Mouse (Mus musculus) E14TG2a.4 (cell line): ENCODE measurements around the gene Slc22a23.

Experiments used
- H3K27me3 ChIP-seq: 2 replicates; pipeline ENCODE4 v1.6.1; 2014; ENCODE audit warnings: low read length, control low read depth; ENCODE audit not compliant: insufficient read depth
- H3K36me3 ChIP-seq: 2 replicates; pipeline ENCODE4 v1.6.1; 2014; ENCODE audit warnings: low read length, control low read depth; ENCODE audit not compliant: insufficient read depth
- H3K4me1 ChIP-seq: replicated peaks from 2 replicates; pipeline ENCODE4 v1.6.1; 2014; ENCODE audit warnings: low read depth, low read length, control low read depth
- H3K4me3 ChIP-seq: replicated peaks from 2 replicates; pipeline ENCODE4 v1.5.1; 2014; ENCODE audit warnings: mild to moderate bottlenecking, low read length
- H3K9me3 ChIP-seq: 2 replicates; pipeline ENCODE4 v1.6.1; 2014; ENCODE audit warnings: low read length, control low read depth
- CTCF ChIP-seq: conservative IDR thresholded peaks from 2 replicates; pipeline ENCODE4 v1.5.1; 2014; ENCODE audit warnings: low read length
- NANOG ChIP-seq: IDR thresholded peaks from 2 replicates; pipeline ENCODE4 v1.6.1; 2014; ENCODE audit warnings: borderline replicate concordance, low read length, mixed read lengths
- POU5F1 ChIP-seq: IDR thresholded peaks from 2 replicates; pipeline ENCODE4 v1.6.1; 2014; ENCODE audit warnings: low read length, borderline replicate concordance

The Slc22a23 gene

DNA sequence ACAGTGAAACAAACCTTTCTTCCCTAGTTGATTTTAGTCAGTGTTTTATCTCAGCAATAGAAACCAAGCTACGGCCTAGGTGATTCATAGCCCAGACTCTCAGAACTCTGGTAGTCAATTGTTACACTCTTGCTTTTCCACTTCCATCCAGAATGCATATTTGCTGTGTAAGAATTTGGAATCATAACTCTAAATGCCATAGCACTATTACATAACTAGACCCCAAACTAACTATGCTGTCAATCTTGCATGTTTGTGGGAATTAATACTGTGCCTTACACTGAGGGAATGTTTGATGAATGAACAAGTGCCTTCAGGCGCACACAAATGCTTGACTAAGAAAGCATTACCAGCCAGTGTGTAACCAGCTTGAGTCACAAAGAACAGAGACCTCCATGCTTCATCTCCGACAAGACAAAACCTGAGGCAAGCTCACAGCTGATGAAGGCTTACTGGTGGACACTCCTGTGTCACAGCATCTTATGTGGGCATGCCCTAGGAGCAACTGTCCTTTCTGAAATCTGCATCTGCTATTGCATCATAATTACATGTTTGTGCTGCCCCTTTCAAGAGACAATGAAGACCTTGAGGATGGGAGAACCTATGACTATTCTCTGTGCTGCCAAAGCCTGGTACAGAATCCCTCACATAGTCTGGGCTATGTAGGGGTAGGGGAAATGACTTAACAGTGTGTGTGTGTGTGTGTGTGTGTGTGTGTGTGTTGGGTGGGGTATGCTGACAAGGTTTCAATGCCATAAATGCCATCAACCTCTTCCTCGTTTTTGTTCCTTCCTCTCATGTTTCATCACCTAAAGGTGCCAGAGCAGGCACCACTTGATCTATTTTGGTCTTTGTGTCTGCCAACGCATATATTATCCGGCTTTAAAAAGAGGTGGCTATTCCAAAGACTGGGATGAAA, 27.2 kb upstream of the Slc22a23 start:
- Histone ChIP-seq H3K4me3 (no peak overlapping the region), H3K4me1 (no peaks in the 10 kb centered on the region), H3K27me3 (0 out of 2 replicates have a peak, but pooled peaks cover 3% of the 10 kb centered on the region), H3K36me3 (no peaks in the 10 kb centered on the region), H3K9me3 (no peaks in the 10 kb centered on the region)
- no peak for TF ChIP-seq CTCF
- TF ChIP-seq NANOG = no peak
- TF ChIP-seq POU5F1 = no peak

DNA sequence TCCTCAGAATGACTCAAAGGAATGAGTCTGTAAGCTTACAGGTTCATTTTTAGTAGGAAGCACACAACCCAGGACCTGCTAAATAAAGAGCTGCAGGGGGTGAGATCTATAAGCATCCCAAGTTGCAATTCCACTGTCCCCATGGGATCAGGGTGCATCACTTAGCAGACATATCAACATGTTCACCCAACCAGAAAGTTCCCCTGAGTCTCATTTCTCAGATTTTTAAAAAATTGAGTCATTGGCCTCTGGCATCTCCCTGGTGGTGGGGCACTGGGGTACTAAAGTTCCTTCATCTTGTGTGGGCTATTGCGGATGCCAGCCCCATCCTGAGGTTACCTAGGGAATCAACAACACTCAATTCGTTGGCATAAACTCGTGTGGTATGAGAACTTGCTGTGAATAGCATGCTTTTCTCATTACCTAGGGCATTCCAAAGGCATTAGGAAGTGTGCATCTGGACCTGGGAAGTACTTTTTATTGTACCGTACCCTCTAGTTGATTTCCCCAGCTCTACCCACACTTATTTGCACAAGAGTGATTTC, 25.4 kb upstream of the Slc22a23 start:
- TF ChIP-seq NANOG (no peak), POU5F1 (no peak), CTCF (no peak)

DNA sequence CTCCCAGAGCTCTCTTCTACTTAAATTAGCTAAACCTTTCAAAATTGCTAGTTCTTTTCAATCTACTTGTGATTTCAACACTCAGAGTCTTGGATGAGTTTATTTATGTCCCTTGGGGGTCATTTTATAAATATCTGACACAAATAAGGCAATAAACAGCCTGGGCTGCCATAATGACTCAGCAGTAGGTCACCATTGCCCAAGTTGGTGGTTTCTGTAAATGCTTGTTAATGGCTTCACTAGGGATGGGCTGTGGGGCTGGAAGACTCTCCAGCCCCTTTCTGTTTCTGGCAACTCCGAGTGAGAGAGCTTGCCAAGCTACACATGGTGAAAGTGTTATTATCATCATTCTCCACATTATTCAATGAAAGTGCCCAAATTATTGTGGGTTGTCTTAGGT, 20.2 kb upstream of the Slc22a23 start:
- Histone ChIP-seq H3K4me3 (no peak overlapping the region), H3K27me3 (no peaks in the 10 kb centered on the region), H3K36me3 (no peaks in the 10 kb centered on the region), H3K4me1 (no peaks in the 10 kb centered on the region), H3K9me3 (no peaks in the 10 kb centered on the region)
- TF ChIP-seq NANOG = no peak
- TF ChIP-seq POU5F1 = no peak
- no peak for TF ChIP-seq CTCF

More for the DNA sequence above, 25.4 kb upstream of the Slc22a23 start:
- Histone ChIP-seq H3K4me1 (no peaks in the 10 kb centered on the region), H3K9me3 (no peaks in the 10 kb centered on the region), H3K36me3 (no peaks in the 10 kb centered on the region), H3K27me3 (0 out of 2 replicates have a peak, but pooled peaks cover 3% of the 10 kb centered on the region), H3K4me3 (no peak overlapping the region)

DNA sequence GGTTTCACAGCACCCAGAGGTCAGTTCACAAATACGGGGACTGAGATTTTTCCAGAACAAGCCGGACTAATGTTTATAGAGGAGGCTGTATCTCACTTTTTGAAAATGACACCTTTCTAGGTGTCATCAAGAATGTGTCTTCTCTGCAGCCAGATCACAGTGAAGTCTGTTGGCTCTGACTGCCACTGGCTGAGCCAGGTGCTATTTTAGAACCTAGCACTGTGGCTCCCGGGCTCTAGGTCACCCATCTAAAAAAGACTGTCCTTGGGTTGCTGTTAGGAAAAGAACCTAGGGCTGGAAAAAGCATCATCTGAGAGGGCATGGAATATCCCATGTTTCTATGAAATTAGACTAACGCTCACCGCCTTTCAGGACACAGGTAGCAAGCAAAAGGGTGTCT, 10.7 kb upstream of the Slc22a23 start:
- Histone ChIP-seq H3K4me1 (no peaks in the 10 kb centered on the region), H3K36me3 (no peaks in the 10 kb centered on the region), H3K27me3 (no peaks in the 10 kb centered on the region), H3K9me3 (peaks cover 4% of the 10 kb centered on the region; the same call in 1 of the 2 replicates), H3K4me3 (no peak overlapping the region)
- TF ChIP-seq POU5F1 (no peak), NANOG (no peak), CTCF (no peak)

DNA sequence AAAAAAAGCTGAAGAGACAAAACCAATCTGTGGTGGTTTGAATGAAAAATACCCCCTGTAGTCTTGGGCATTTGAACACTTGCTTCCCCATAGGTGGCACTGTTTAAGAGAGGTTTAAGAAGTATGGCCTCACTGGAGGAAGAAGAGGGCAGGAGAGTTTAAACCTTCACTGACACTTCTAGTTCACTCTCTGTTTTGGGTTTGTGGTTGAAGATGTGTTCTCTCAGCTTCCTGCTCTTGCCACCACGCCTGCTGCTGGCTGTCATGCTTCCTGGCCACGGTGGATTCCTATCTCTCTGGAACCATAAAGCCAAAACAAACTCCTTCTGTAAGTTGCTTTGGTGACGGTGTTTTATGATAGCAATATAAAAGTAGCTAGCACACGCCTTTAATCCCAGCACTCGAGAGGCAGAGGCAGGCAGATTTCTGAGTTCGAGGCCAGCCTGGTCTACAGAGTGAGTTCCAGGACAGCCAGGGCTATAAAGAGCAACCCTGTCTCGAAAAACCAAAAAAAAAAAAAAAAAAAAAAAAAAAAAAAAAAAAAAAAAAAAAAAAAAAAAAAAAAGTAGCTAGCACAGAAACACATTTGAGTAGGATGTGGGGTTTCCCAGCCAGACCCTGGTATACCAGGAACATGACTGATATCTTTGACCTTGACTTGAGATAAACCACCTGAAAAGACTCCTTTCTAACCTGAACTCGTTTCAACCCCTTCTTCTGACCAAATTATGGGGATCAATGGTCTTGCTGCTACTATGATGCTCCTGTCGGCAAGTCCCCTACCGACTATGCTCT, 10.0 kb upstream of the Slc22a23 start:
- H3K36me3 ChIP-seq = no peaks in the 10 kb centered on the region
- H3K27me3 ChIP-seq = no peaks in the 10 kb centered on the region
- no peak overlapping the region for H3K4me3 ChIP-seq
- H3K9me3 ChIP-seq = peaks cover 4% of the 10 kb centered on the region; the same call in 1 of the 2 replicates
- TF ChIP-seq NANOG = no peak
- no peak for TF ChIP-seq POU5F1
- no peak for TF ChIP-seq CTCF
- H3K4me1 ChIP-seq = no peaks in the 10 kb centered on the region

DNA sequence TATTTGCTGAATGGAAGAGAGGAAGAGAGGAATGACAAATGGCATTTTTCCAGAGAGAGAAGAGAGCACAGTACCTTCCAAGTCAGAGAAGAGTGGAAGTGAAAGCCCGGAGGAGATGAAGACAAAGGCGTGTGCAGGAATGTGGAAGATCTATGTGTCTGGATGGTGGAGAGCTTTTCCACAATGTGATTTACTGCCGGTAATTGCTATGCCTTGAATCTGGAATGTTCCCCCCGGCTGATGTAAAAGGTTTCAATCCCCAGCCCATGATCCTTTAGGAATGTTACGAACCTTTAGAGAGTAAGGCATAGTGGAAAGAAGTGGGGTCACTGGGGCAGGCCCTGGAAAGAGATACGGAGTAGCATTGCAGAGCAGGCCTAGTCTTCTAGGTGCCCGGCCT, 8.3 kb upstream of the Slc22a23 start:
- H3K4me1 ChIP-seq = peaks cover 5% of the 10 kb centered on the region; the same call in 1 of the 2 replicates
- no peak overlapping the region for H3K4me3 ChIP-seq
- peaks cover 4% of the 10 kb centered on the region; the same call in 1 of the 2 replicates for H3K9me3 ChIP-seq
- no peaks in the 10 kb centered on the region for H3K36me3 ChIP-seq
- H3K27me3 ChIP-seq = no peaks in the 10 kb centered on the region
- TF ChIP-seq CTCF (no peak), NANOG (no peak), POU5F1 (no peak)

DNA sequence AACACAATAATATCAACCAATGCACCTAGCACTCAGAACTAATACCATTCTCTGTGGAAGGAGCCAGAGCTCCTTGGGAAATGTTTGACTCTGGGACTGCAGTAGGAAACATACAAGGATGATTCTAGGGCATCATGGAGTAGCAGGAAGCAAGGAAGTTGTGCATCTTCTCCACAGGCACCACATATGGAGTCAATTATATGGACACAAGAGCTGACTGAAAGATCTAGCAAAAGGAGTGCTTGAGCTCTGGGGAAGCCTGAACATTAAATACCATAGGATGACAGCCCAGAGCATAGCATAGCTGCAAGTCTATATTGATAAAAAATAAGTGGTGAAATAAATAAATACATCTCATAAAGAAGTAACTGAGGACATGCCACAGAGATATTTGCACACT, 6.5 kb upstream of the Slc22a23 start:
- peaks cover 9% of the 10 kb centered on the region for H3K27me3 ChIP-seq

More for the DNA sequence above, 6.5 kb upstream of the Slc22a23 start:
- Histone ChIP-seq H3K36me3 (no peaks in the 10 kb centered on the region), H3K4me1 (peaks cover 8% of the 10 kb centered on the region; the same call in 1 of the 2 replicates), H3K9me3 (0 out of 2 replicates have a peak, but pooled peaks cover under 1% of the 10 kb centered on the region), H3K4me3 (no peak overlapping the region)
- no peak for TF ChIP-seq POU5F1
- TF ChIP-seq CTCF = no peak
- TF ChIP-seq NANOG = no peak
